Mouse (Mus musculus): ENCODE data around the gene F830045P16Rik. TPM values are rescaled to one million over a fixed set of nuclear protein-coding genes. Genes with fewer than 3 reads are reported as not detected.
"Not testable (repeated sequence)": the region's sequence is repeated elsewhere in the genome, so short reads cannot be mapped to it uniquely, and the experiment has no call there.

F830045P16Rik gene
- polyA plus RNA-seq, 1 experiment: not detected

- no peak overlapping the region for H3K27ac ChIP-seq (ENCODE audit: insufficient read depth, low read length)
- TF ChIP-seq CTCF (IDR thresholded peaks at IDR 0.05; ENCODE audit: low read depth, low read length): no peak
- no peak for TF ChIP-seq POLR2A (IDR thresholded peaks at IDR 0.05; ENCODE audit: insufficient read depth, low read length)
- TF ChIP-seq EP300 (IDR thresholded peaks at IDR 0.05; ENCODE audit: insufficient read depth, low read depth, low read length): no peak
Measured at GRCm38 (mm10) chr2:129514923-129515920, 21.2 kb downstream of the F830045P16Rik start.

GRCm38 (mm10) chr2:129514401-129514667, 22.1 kb downstream of the F830045P16Rik start:
- Histone ChIP-seq H3K4me1 (ENCODE audit: control insufficient read depth, insufficient read depth, low read length) (peaks cover 2% of the 10 kb centered on the region), H3K4me3 (ENCODE audit: low read depth, low read length) (no peak overlapping the region), H3K9ac (ENCODE audit: low read depth, poor library complexity, severe bottlenecking) (no peak overlapping the region), H3K27ac (ENCODE audit: insufficient read depth, low read length) (no peak overlapping the region), H3K27me3 (ENCODE audit: control insufficient read depth, insufficient read depth, low read length, poor library complexity, severe bottlenecking) (no peaks in the 10 kb centered on the region), H3K9me3 (replicated peaks; ENCODE audit: control insufficient read depth, insufficient read depth, low read length, poor library complexity, severe bottlenecking) (peaks cover under 1% of the 10 kb centered on the region; the same call in 1 of the 2 replicates), H3K36me3 (ENCODE audit: control insufficient read depth, insufficient read depth, low read length, poor library complexity, severe bottlenecking) (no peaks in the 10 kb centered on the region)
- TF ChIP-seq CTCF (IDR thresholded peaks at IDR 0.05; ENCODE audit: low read depth, low read length) (no peak), POLR2A (IDR thresholded peaks at IDR 0.05; ENCODE audit: insufficient read depth, low read length) (no peak), EP300 (IDR thresholded peaks at IDR 0.05; ENCODE audit: insufficient read depth, low read depth, low read length) (no peak)

More at GRCm38 (mm10) chr2:129514923-129515920, 21.2 kb downstream of the F830045P16Rik start:
- H3K4me1 ChIP-seq (ENCODE audit: control insufficient read depth, insufficient read depth, low read length): peaks cover 2% of the 10 kb centered on the region
- H3K9ac ChIP-seq (ENCODE audit: low read depth, poor library complexity, severe bottlenecking): no peak overlapping the region
- no peaks in the 10 kb centered on the region for H3K27me3 ChIP-seq (ENCODE audit: control insufficient read depth, insufficient read depth, low read length, poor library complexity, severe bottlenecking)
- H3K9me3 ChIP-seq (replicated peaks; ENCODE audit: control insufficient read depth, insufficient read depth, low read length, poor library complexity, severe bottlenecking): peaks cover 6% of the 10 kb centered on the region; the same call in 1 of the 2 replicates
- H3K4me3 ChIP-seq (ENCODE audit: low read depth, low read length): no peak overlapping the region
- H3K36me3 ChIP-seq (ENCODE audit: control insufficient read depth, insufficient read depth, low read length, poor library complexity, severe bottlenecking): no peaks in the 10 kb centered on the region

GRCm38 (mm10) chr2:129513546-129514400, 22.6 kb downstream of the F830045P16Rik start:
- no peak for TF ChIP-seq CTCF (IDR thresholded peaks at IDR 0.05; ENCODE audit: low read depth, low read length)
- TF ChIP-seq EP300 (IDR thresholded peaks at IDR 0.05; ENCODE audit: insufficient read depth, low read depth, low read length): no peak
- no peak for TF ChIP-seq POLR2A (IDR thresholded peaks at IDR 0.05; ENCODE audit: insufficient read depth, low read length)
- H3K9ac ChIP-seq (ENCODE audit: low read depth, poor library complexity, severe bottlenecking): no peak overlapping the region
- H3K4me3 ChIP-seq (ENCODE audit: low read depth, low read length): no peak overlapping the region
- no peaks in the 10 kb centered on the region; the same call in 1 of the 2 replicates for H3K9me3 ChIP-seq (replicated peaks; ENCODE audit: control insufficient read depth, insufficient read depth, low read length, poor library complexity, severe bottlenecking)
- no peaks in the 10 kb centered on the region for H3K36me3 ChIP-seq (ENCODE audit: control insufficient read depth, insufficient read depth, low read length, poor library complexity, severe bottlenecking)
- no peak overlapping the region for H3K27ac ChIP-seq (ENCODE audit: insufficient read depth, low read length)
- H3K4me1 ChIP-seq (ENCODE audit: control insufficient read depth, insufficient read depth, low read length): peaks cover 2% of the 10 kb centered on the region
- no peaks in the 10 kb centered on the region for H3K27me3 ChIP-seq (ENCODE audit: control insufficient read depth, insufficient read depth, low read length, poor library complexity, severe bottlenecking)

- H3K27ac ChIP-seq (ENCODE audit: insufficient read depth, low read length); H3K4me3 ChIP-seq (ENCODE audit: low read depth, low read length); H3K9ac ChIP-seq (ENCODE audit: low read depth, poor library complexity, severe bottlenecking); H3K9me3 ChIP-seq (replicated peaks; ENCODE audit: control insufficient read depth, insufficient read depth, low read length, poor library complexity, severe bottlenecking); H3K4me1 ChIP-seq (ENCODE audit: control insufficient read depth, insufficient read depth, low read length); H3K27me3 ChIP-seq (ENCODE audit: control insufficient read depth, insufficient read depth, low read length, poor library complexity, severe bottlenecking); H3K36me3 ChIP-seq (ENCODE audit: control insufficient read depth, insufficient read depth, low read length, poor library complexity, severe bottlenecking): not testable (repeated sequence)
Measured at GRCm38 (mm10) chr2:129512147-129512546, 24.3 kb downstream of the F830045P16Rik start.

GRCm38 (mm10) chr2:129502641-129503040, 33.8 kb downstream of the F830045P16Rik start:
- H3K27ac ChIP-seq (ENCODE audit: insufficient read depth, low read length): no peak overlapping the region
- no peak overlapping the region for H3K4me3 ChIP-seq (ENCODE audit: low read depth, low read length)
- no peak overlapping the region for H3K9ac ChIP-seq (ENCODE audit: low read depth, poor library complexity, severe bottlenecking)
- 0 out of 2 replicates have a peak, but pooled peaks cover 2% of the 10 kb centered on the region for H3K9me3 ChIP-seq (replicated peaks; ENCODE audit: control insufficient read depth, insufficient read depth, low read length, poor library complexity, severe bottlenecking)
- no peaks in the 10 kb centered on the region for H3K4me1 ChIP-seq (ENCODE audit: control insufficient read depth, insufficient read depth, low read length)
- no peak for TF ChIP-seq POLR2A (IDR thresholded peaks at IDR 0.05; ENCODE audit: insufficient read depth, low read length)
- TF ChIP-seq EP300 (IDR thresholded peaks at IDR 0.05; ENCODE audit: insufficient read depth, low read depth, low read length): no peak
- no peak for TF ChIP-seq CTCF (IDR thresholded peaks at IDR 0.05; ENCODE audit: low read depth, low read length)
- H3K36me3 ChIP-seq (ENCODE audit: control insufficient read depth, insufficient read depth, low read length, poor library complexity, severe bottlenecking): no peaks in the 10 kb centered on the region
- H3K27me3 ChIP-seq (ENCODE audit: control insufficient read depth, insufficient read depth, low read length, poor library complexity, severe bottlenecking): no peaks in the 10 kb centered on the region; the same call in none of the 2 replicates

Data from ES-Bruce4 (cell line).